Mouse (Mus musculus) liver, adult (tissue): ENCODE measurements around the gene A1cf.

ENCODE experiments used
- GATA4 ChIP-seq: IDR thresholded peaks from 2 replicates; pipeline ENCODE4 v1.6.1; 2014; ENCODE audit warnings: mild to moderate bottlenecking, low read length; ENCODE audit not compliant: insufficient replicate concordance

The A1cf gene

GRCm38 (mm10) chr19:31910423-31910822, 41.9 kb downstream of the A1cf start:
- TF ChIP-seq GATA4, result no peak

- no peak for TF ChIP-seq GATA4
Observed at GRCm38 (mm10) chr19:31913946-31914345, 45.4 kb downstream of the A1cf start.

- TF ChIP-seq GATA4, result no peak
Observed at GRCm38 (mm10) chr19:31920357-31920756, 51.8 kb downstream of the A1cf start.

GRCm38 (mm10) chr19:31921852-31922251, 53.3 kb downstream of the A1cf start:
- no peak for TF ChIP-seq GATA4

GRCm38 (mm10) chr19:31923615-31924352, 55.2 kb downstream of the A1cf start:
- TF ChIP-seq GATA4, result no peak

- no peak for TF ChIP-seq GATA4
Observed at GRCm38 (mm10) chr19:31950793-31951489, 82.4 kb downstream of the A1cf start.

GRCm38 (mm10) chr19:31953799-31954198, 85.2 kb downstream of the A1cf start:
- TF ChIP-seq GATA4, result no peak

GRCm38 (mm10) chr19:31954267-31954666, 85.7 kb downstream of the A1cf start:
- TF ChIP-seq GATA4, result no peak

GRCm38 (mm10) chr19:31954696-31955095, 86.1 kb downstream of the A1cf start:
- no peak for TF ChIP-seq GATA4

- no peak for TF ChIP-seq GATA4
Observed at GRCm38 (mm10) chr19:31956359-31956758, 87.8 kb downstream of the A1cf start.

- no peak for TF ChIP-seq GATA4
Observed at GRCm38 (mm10) chr19:31960434-31960833, 91.9 kb downstream of the A1cf start.

GRCm38 (mm10) chr19:31963147-31963546, 94.6 kb downstream of the A1cf start:
- TF ChIP-seq GATA4, result no peak

- TF ChIP-seq GATA4, result no peak
Observed at GRCm38 (mm10) chr19:31967933-31968532, 99.5 kb downstream of the A1cf start.

GRCm38 (mm10) chr19:31971405-31971804, 102.8 kb downstream of the A1cf start:
- TF ChIP-seq GATA4, result no peak

- no peak for TF ChIP-seq GATA4
Observed at GRCm38 (mm10) chr19:31971998-31972397, 103.4 kb downstream of the A1cf start.

GRCm38 (mm10) chr19:31975882-31976281, 107.3 kb downstream of the A1cf start:
- TF ChIP-seq GATA4, result no peak

- no peak for TF ChIP-seq GATA4
Observed at GRCm38 (mm10) chr19:31991057-31991456, 122.5 kb downstream of the A1cf start.

GRCm38 (mm10) chr19:31996916-31997315, 128.4 kb downstream of the A1cf start:
- TF ChIP-seq GATA4, result no peak
